Mouse (Mus musculus): ENCODE results near the gene Ikzf5. TPM values are rescaled to one million over a fixed set of nuclear protein-coding genes. Genes with fewer than 3 reads are reported as not detected.

The Ikzf5 gene
- polyA plus RNA-seq (2017; shearing (Covaris generic)) = 26.2 TPM

GRCm38 (mm10) chr7:131410416-131411058 lies at the start of gene Ikzf5, which contains the start of gene Acadsb:
Ikzf5 (minus strand) TSS chr7:131410521.
Acadsb (plus strand) TSS chr7:131410601.

GRCm38 (mm10) chr7:131370648-131371469 lies 39.5 kb downstream of the Ikzf5 start, which contains the start of gene Pstk:
Pstk (plus strand) TSS chr7:131371141.

GRCm38 (mm10) chr7:131362615-131363300 lies 47.6 kb downstream of the Ikzf5 start, which contains the start of gene 2310057M21Rik:
2310057M21Rik (minus strand) TSS chr7:131362759.

Other genes starting within 250 kb of the Ikzf5 start
- gene 5430419D17Rik, start 236.1 kb downstream of the Ikzf5 start, polyA plus RNA-seq (2017; shearing (Covaris generic)) = not detected
- not detected for gene Cuzd1, start 88.2 kb downstream of the Ikzf5 start, polyA plus RNA-seq (2017; shearing (Covaris generic))
- not detected for gene Fam24b, start 81.0 kb downstream of the Ikzf5 start, polyA plus RNA-seq (2017; shearing (Covaris generic))
- not detected for gene Fam24a, start 76.7 kb downstream of the Ikzf5 start, polyA plus RNA-seq (2017; shearing (Covaris generic))
- 20.9 TPM for gene 2310057M21Rik, start 47.8 kb downstream of the Ikzf5 start, polyA plus RNA-seq (2017; shearing (Covaris generic))
- 48.7 TPM for gene Pstk, start 39.4 kb downstream of the Ikzf5 start, polyA plus RNA-seq (2017; shearing (Covaris generic))
- 71.5 TPM for gene Acadsb, start 80 bp upstream of the Ikzf5 start, polyA plus RNA-seq (2017; shearing (Covaris generic))
- gene Hmx3, start 132.3 kb upstream of the Ikzf5 start, polyA plus RNA-seq (2017; shearing (Covaris generic)) = not detected
- not detected for gene Hmx2, start 138.3 kb upstream of the Ikzf5 start, polyA plus RNA-seq (2017; shearing (Covaris generic))
- gene Bub3, start 149.7 kb upstream of the Ikzf5 start, polyA plus RNA-seq (2017; shearing (Covaris generic)) = 179 TPM

All from activated CD4-positive, CD25-positive, alpha-beta regulatory T cell, adult 9 weeks (primary cell).